Mouse (Mus musculus): Measurements from ENCODE around the gene Il24. TPM values are rescaled to one million over a fixed set of nuclear protein-coding genes. Genes with fewer than 3 reads are reported as not detected.

Gene Il24
- polyA plus RNA-seq (2012; rRNA removed): not detected in 2 replicates

DNA sequence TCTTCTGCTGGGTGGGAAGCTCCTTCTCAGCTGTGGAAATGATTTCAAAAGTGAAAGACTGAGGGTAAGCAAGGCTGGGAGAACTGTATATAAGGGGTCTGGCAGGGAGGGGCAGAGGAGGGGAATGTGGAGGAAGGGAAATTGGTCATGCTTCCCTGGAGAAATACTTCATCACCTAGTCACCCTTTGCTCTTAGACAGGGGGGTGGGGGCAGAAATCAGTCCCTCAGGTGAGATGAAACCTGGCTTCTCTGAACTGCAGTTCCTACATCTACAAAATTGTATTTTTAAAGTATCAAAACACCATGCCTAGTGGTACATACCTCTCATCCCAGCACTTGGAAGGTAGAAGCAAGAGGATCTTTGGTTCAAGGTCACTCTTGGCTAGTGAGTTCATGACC is at the start of gene Il24:
TSS of gene Il24 (minus strand) at position 101 of the 400 bp plus-strand sequence.
- no peak for TF ChIP-seq POLR2A (IDR thresholded peaks at IDR 0.05; ENCODE audit: borderline replicate concordance, insufficient read depth, low read length)
- TF ChIP-seq CTCF (IDR thresholded peaks at IDR 0.05; ENCODE audit: borderline replicate concordance, insufficient read depth, low read depth, low read length): no peak

GRCm38 (mm10) chr1:130936351-130936750 is 49.1 kb upstream of the Il24 start:
- Histone ChIP-seq H3K4me3 (replicated peaks; ENCODE audit: insufficient read depth, low read depth, low read length) (no peak overlapping the region), H3K4me1 (ENCODE audit: control insufficient read depth, insufficient read depth, low read length) (peaks cover 11% of the 10 kb centered on the region; the same call in 1 of the 2 replicates), H3K27me3 (ENCODE audit: control insufficient read depth, insufficient read depth, low read length) (no peaks in the 10 kb centered on the region), H3K27ac (ENCODE audit: insufficient read depth, low read length) (no peak overlapping the region)
- TF ChIP-seq POLR2A (IDR thresholded peaks at IDR 0.05; ENCODE audit: borderline replicate concordance, insufficient read depth, low read length) (no peak), CTCF (IDR thresholded peaks at IDR 0.05; ENCODE audit: borderline replicate concordance, insufficient read depth, low read depth, low read length) (no peak)
- 82% methylated on average over 6 of the region's 6 CpGs for WGBS
- no peak for DNase-seq

More for the DNA sequence above, at the start of gene Il24:
- Histone ChIP-seq H3K27me3 (ENCODE audit: control insufficient read depth, insufficient read depth, low read length) (no peaks in the 10 kb centered on the region), H3K4me3 (replicated peaks; ENCODE audit: insufficient read depth, low read depth, low read length) (no peak within 1 kb of the TSS), H3K4me1 (ENCODE audit: control insufficient read depth, insufficient read depth, low read length) (no peaks in the 10 kb centered on the region), H3K27ac (ENCODE audit: insufficient read depth, low read length) (no peak within 1 kb of the TSS)
- DNase-seq: no peak

DNA sequence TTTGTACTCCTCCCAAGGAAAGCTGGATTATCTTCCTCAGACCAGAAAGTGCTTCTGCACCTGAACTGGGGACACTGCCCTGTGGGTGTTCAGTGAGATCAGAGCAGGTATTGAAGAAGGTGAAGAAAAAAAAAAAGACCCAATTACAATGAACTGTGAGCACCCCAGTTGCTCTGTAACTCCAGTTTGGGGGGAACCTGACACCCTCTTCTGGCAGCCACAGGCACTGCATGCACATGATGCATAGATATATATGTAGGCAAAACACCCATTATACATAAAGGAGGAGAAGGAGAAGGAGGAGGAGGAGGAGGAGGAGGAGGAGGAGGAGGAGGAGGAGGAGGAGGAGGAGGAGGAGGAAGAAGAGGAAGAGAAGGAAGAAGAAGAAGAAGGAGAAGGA is 39.2 kb upstream of the Il24 start:
- TF ChIP-seq CTCF (IDR thresholded peaks at IDR 0.05; ENCODE audit: borderline replicate concordance, insufficient read depth, low read depth, low read length): no peak
- no peak for TF ChIP-seq POLR2A (IDR thresholded peaks at IDR 0.05; ENCODE audit: borderline replicate concordance, insufficient read depth, low read length)
- Histone ChIP-seq H3K4me1 (ENCODE audit: control insufficient read depth, insufficient read depth, low read length) (no peaks in the 10 kb centered on the region), H3K27me3 (ENCODE audit: control insufficient read depth, insufficient read depth, low read length) (no peaks in the 10 kb centered on the region), H3K27ac (ENCODE audit: insufficient read depth, low read length) (no peak overlapping the region), H3K4me3 (replicated peaks; ENCODE audit: insufficient read depth, low read depth, low read length) (no peak overlapping the region)
- DNase-seq: no peak

DNA sequence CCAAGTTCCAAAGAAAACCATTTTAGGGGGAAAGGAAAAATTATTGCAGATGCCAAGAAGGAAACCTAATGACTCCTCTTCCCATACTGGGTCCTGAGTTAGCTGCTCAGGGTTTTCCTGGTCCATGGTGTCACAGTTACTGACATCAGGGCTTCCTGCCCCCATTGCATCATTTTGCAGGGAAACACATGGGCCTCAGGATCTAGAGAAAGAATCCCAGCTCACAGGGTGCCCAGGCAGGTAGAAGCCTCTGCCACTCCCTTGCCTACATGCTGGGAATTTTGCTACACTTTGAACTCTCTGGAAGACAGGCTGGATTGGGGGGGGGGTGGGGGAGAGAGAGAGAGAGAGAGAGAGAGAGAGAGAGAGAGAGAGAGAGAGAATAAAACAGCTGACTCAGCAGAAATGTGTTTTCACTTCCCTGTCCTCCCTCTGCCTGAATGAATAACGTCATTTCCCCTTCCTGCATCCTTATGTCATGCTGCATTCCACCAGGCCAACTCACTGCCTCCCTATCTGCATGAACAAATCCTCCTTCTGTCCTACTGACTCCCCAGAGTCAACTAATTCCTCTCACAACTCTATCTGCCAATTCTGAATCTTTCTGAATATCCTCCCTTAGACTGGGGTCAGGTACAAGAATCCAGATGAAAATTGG is 31.2 kb upstream of the Il24 start:
- Histone ChIP-seq H3K4me3 (replicated peaks; ENCODE audit: insufficient read depth, low read depth, low read length) (no peak overlapping the region), H3K27ac (ENCODE audit: insufficient read depth, low read length) (no peak overlapping the region), H3K4me1 (ENCODE audit: control insufficient read depth, insufficient read depth, low read length) (no peaks in the 10 kb centered on the region), H3K27me3 (ENCODE audit: control insufficient read depth, insufficient read depth, low read length) (no peaks in the 10 kb centered on the region)
- 29% methylated on average over 1 of the region's 1 CpGs for WGBS
- DNase-seq: no peak
- no peak for TF ChIP-seq CTCF (IDR thresholded peaks at IDR 0.05; ENCODE audit: borderline replicate concordance, insufficient read depth, low read depth, low read length)
- TF ChIP-seq POLR2A (IDR thresholded peaks at IDR 0.05; ENCODE audit: borderline replicate concordance, insufficient read depth, low read length): no peak

DNA sequence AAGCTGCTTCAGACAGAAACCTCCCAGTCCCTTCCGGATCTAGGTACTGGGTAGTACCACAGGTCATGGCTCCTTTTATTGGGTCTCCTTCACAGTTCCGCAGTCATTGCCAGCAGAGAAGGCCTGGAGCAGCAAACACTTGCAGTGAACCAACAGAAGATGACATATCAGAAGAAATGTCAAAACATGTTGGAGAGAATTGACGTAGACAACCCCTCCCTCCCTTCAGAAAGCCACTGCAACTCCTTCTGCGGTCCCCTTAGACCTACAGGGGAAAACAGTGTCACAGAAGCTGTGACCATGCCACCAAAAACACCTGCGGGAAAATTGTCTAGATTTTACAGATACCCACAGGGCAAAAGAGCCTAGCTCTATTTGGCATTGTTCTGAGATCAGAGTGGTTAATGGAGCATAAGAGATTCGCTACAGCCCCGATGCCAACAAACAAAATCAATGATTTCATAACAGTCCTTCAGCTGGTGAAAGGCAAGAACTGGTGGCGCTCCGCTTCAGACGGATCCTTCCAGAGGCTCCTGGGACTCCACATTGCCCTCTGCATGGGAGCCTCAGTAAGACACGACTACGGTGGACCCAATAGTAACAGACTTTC is 24.3 kb upstream of the Il24 start, which contains the start of gene Il20:
TSS of gene Il20 (minus strand) at position 51 of the 610 bp plus-strand sequence.
- Histone ChIP-seq H3K27ac (ENCODE audit: insufficient read depth, low read length) (no peak within 1 kb of the TSS), H3K4me3 (replicated peaks; ENCODE audit: insufficient read depth, low read depth, low read length) (no peak within 1 kb of the TSS), H3K27me3 (ENCODE audit: control insufficient read depth, insufficient read depth, low read length) (no peaks in the 10 kb centered on the region), H3K4me1 (ENCODE audit: control insufficient read depth, insufficient read depth, low read length) (no peaks in the 10 kb centered on the region)
- no peak for DNase-seq
- WGBS: 52% methylated on average over 12 of the region's 12 CpGs
- no peak for TF ChIP-seq POLR2A (IDR thresholded peaks at IDR 0.05; ENCODE audit: borderline replicate concordance, insufficient read depth, low read length)
- TF ChIP-seq CTCF (IDR thresholded peaks at IDR 0.05; ENCODE audit: borderline replicate concordance, insufficient read depth, low read depth, low read length): no peak

GRCm38 (mm10) chr1:130902505-130902904 is 15.3 kb upstream of the Il24 start:
- TF ChIP-seq POLR2A (IDR thresholded peaks at IDR 0.05; ENCODE audit: borderline replicate concordance, insufficient read depth, low read length): no peak
- no peak for TF ChIP-seq CTCF (IDR thresholded peaks at IDR 0.05; ENCODE audit: borderline replicate concordance, insufficient read depth, low read depth, low read length)
- Histone ChIP-seq H3K27me3 (ENCODE audit: control insufficient read depth, insufficient read depth, low read length) (no peaks in the 10 kb centered on the region), H3K27ac (ENCODE audit: insufficient read depth, low read length) (no peak overlapping the region), H3K4me1 (ENCODE audit: control insufficient read depth, insufficient read depth, low read length) (no peaks in the 10 kb centered on the region), H3K4me3 (replicated peaks; ENCODE audit: insufficient read depth, low read depth, low read length) (no peak overlapping the region)
- DNase-seq: no peak
- 90% methylated on average over 7 of the region's 7 CpGs for WGBS

DNA sequence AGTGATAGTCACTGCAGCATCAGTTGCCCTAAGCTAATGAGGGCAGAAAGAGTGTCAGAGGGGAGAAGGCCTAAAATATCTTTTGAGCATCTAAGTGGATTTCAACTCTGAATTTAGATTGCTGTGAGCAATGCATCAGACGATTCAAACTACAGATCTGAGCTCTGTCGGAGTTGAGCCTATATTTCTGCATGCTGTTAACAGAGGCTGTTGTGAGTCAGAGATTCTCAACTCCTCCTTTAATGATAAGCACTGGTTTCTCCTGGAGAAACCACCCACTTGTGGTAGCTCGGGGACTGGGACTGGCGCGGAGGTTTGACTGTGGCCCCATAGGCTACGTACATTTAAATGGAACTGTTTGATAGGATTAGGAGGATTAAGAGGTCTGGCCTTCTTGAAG is 7.2 kb upstream of the Il24 start:
- WGBS: 83% methylated on average over 6 of the region's 6 CpGs
- Histone ChIP-seq H3K4me3 (replicated peaks; ENCODE audit: insufficient read depth, low read depth, low read length) (no peak overlapping the region), H3K27ac (ENCODE audit: insufficient read depth, low read length) (no peak overlapping the region), H3K27me3 (ENCODE audit: control insufficient read depth, insufficient read depth, low read length) (no peaks in the 10 kb centered on the region), H3K4me1 (ENCODE audit: control insufficient read depth, insufficient read depth, low read length) (no peaks in the 10 kb centered on the region)
- no peak for DNase-seq
- TF ChIP-seq CTCF (IDR thresholded peaks at IDR 0.05; ENCODE audit: borderline replicate concordance, insufficient read depth, low read depth, low read length): no peak
- no peak for TF ChIP-seq POLR2A (IDR thresholded peaks at IDR 0.05; ENCODE audit: borderline replicate concordance, insufficient read depth, low read length)

All from cerebellum, adult 2 months (tissue).